Mouse (Mus musculus) Patski (cell line): Measurements from ENCODE around the gene Cadps2. TPM values are rescaled to one million over a fixed set of nuclear protein-coding genes. Genes with fewer than 3 reads are reported as not detected.

Source experiments
- ATAC-seq: fragments of 100-300 bp; one replicate; pipeline ENCODE4 v1.8.0; 2021
- CTCF ChIA-PET: fragments of 350-600 bp; sonication (Branson Sonifier 250); formaldehyde crosslinking; loops from one replicate; lab custom pipeline; 2022; ENCODE audit warnings: inconsistent platforms; lab: Charles Lee
- POLR2A ChIA-PET: fragments of 350-600 bp; sonication (Branson Sonifier 250); formaldehyde crosslinking; loops from one replicate; lab custom pipeline; 2022; ENCODE audit warnings: antibody characterized with exemption, inconsistent platforms; lab: Charles Lee
- DNase-seq: peaks from one replicate; pipeline ENCODE4 v3.0.0-alpha.2; 2011; ENCODE audit warnings: low read depth, low spot score
- H3K27me3 ChIP-seq: fragments of 371-371 bp; one replicate; pipeline ENCODE4 v1.5.1; 2021
- CTCF ChIP-seq: fragments of 100-300 bp; IDR thresholded peaks from one replicate; pipeline ENCODE4 v1.5.1; 2021
- in situ Hi-C: fragments of 300-500 bp; cut with MboI; formaldehyde crosslinking; loops from 3 replicates; pipeline ENCODE4 v1.11.1; 2018; ENCODE audit warnings: low pct_unique_long_range_greater_than_20kb, mixed read lengths
- polyA plus RNA-seq: library from polyadenylated mRNA; unstranded; gene quantifications from one replicate; pipeline ENCODE4 v1.2.3, GENCODE M21; 2021

Gene Cadps2
- polyA plus RNA-seq, 1 experiment from 2014 or later: 0.09 TPM

DNA sequence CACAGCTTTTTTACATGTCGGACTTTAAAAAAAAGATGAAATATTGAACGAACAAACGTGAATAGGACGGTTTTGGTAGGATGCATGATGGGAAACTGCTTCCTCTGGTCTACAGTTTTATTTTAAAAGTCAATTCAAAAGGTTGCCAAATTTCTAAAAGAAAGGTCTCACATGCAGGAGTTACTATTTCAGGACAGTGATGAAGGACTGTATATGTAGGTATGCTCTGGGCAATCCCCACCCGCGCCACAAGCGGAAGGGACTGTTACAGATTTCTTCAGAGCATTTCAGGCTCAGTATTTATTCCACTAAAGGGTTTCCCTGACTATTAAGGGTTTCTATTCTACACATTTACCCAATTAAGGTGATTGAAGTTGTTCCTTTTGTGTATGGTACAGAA is 1.6 kb downstream of the Cadps2 start:
- CTCF ChIA-PET: no interaction called here
- no peak for DNase-seq
- no peak for TF ChIP-seq CTCF
- no peak for ATAC-seq
- POLR2A ChIA-PET: no interaction called here
- H3K27me3 ChIP-seq: peaks cover 8% of the 10 kb centered on the region
- in situ Hi-C loops: no loop called here

DNA sequence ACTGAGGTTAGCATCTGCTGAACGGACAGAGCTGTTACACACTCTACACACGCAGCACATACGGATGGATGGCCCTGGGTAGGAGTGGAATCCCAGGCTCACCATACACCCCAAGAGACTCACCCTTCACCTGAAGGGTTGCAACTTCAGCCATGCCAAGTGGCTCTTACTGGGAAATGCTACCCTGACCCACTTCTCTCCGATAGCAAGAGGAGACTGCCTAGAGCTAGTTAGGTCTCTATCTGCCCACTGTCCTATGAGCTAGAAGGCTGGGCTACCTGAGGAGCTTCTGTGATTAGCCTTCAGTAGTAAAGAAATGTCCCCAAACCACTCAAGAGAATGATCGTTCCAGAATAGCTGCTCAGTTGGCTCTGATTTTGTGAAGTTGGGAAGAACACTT is 2.1 kb downstream of the Cadps2 start:
- peaks cover 8% of the 10 kb centered on the region for H3K27me3 ChIP-seq
- ChIA-PET POLR2A (no interaction called here), CTCF (no interaction called here)
- ATAC-seq: no peak
- in situ Hi-C loops: no loop called here
- TF ChIP-seq CTCF: no peak
- no peak for DNase-seq

DNA sequence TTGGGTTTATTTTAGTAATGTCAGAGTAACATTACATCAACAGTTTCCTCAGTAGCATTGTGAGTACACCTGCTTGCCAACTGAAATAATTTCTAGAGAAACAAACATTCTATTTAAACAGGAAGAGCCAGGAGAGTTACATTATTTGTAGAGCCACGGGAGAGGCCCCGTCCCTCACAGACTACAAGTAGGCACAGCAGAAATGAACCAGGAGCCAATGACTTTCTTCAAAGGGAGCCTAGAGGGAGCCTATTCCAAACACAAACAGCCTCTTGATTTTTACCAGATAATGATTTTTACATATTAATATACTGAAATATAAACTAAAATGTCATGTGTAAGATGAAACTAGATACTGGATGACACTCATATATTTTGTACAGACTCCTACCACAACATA is 2.5 kb downstream of the Cadps2 start:
- CTCF ChIA-PET: no interaction called here
- DNase-seq: no peak
- TF ChIP-seq CTCF: no peak
- POLR2A ChIA-PET: no interaction called here
- in situ Hi-C loops: no loop called here
- peaks cover 8% of the 10 kb centered on the region for H3K27me3 ChIP-seq
- no peak for ATAC-seq

DNA sequence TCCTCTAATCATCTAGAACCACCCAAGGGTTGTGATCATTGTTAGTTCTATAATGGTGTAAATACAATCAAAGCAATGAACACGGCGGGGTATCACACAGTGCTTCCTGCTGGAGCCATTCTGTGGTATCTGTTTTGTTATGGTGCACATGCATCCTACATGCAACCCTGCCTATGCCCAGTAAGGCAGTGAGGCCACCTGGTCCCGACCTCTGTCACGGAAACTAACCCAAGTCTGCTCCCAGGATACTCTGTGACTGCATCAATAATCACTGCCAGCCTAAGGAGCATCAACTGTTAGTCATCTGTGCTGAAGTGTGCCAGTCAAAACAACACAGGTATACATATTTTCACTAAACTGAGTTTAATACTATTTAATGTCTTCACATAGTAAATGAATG is 3.7 kb downstream of the Cadps2 start:
- no peak for TF ChIP-seq CTCF
- H3K27me3 ChIP-seq: peaks cover 8% of the 10 kb centered on the region
- no peak for DNase-seq
- ATAC-seq: no peak
- ChIA-PET CTCF (no interaction called here), POLR2A (no interaction called here)
- in situ Hi-C loops: no loop called here

DNA sequence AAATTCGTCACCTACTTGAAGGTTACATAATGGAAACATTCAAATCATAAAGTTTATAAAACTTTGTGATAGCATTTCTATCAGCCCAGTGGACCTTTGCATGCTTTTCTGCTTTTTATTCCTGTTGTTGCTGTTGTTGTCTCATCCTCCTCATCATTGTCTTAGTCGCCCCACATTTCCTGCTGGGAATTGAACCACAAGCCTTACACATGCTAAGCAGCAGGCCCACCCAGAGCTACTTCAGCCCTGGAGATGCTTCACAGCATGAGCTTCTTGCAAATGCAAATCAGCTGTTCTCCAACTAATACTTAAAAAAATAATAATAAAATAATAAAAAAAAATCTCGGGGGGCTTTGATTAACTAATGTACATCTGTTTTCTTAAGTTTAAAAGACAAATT is 8.5 kb downstream of the Cadps2 start:
- H3K27me3 ChIP-seq: no peaks in the 10 kb centered on the region
- DNase-seq: no peak
- in situ Hi-C loops: no loop called here
- CTCF ChIA-PET: no interaction called here
- POLR2A ChIA-PET: no interaction called here
- no peak for TF ChIP-seq CTCF
- ATAC-seq: no peak

DNA sequence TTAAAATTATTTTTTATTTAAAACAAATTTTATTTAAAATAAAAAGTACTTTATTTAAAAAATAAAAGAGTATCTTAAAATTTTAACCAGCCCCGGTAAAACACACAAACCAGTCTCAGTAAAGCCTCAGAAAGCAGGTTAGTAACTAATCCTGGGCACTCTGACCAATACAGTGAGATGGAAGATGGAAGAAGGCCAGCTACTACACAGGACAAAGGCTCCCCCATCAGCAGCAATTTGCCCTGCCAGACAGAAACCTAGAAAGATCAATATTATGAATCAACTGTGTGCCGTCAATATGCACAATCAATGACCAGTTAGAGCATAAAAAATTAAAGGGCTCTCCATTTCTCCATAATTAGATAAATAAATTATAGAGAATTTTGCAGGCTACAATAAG is 9.9 kb downstream of the Cadps2 start:
- POLR2A ChIA-PET: no interaction called here
- in situ Hi-C loops: no loop called here
- no peak for TF ChIP-seq CTCF
- DNase-seq (no peak), ATAC-seq (no peak)
- CTCF ChIA-PET: no interaction called here
- H3K27me3 ChIP-seq: no peaks in the 10 kb centered on the region

DNA sequence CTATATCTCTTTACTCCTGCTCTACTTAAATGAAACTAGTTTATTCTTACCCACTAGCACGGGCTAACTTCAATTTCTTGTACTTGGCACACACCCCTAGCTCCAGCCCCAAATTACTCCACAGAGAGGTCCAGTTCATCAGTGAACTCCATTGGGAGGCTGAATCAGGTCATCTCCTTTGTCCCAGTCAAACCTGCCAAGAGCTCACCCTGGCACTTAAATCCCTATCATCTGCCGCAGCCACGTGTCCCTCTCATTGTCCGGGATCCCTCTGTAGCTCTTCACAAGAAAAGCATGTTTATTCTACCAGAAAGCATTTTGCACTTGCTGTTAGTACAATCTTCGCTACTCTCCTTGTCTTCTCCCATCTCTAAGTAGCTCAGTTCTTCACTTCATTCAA is 17.4 kb downstream of the Cadps2 start:
- ATAC-seq (no peak), DNase-seq (no peak)
- in situ Hi-C loops: no loop called here
- ChIA-PET POLR2A (no interaction called here), CTCF (no interaction called here)
- no peaks in the 10 kb centered on the region for H3K27me3 ChIP-seq
- no peak for TF ChIP-seq CTCF

DNA sequence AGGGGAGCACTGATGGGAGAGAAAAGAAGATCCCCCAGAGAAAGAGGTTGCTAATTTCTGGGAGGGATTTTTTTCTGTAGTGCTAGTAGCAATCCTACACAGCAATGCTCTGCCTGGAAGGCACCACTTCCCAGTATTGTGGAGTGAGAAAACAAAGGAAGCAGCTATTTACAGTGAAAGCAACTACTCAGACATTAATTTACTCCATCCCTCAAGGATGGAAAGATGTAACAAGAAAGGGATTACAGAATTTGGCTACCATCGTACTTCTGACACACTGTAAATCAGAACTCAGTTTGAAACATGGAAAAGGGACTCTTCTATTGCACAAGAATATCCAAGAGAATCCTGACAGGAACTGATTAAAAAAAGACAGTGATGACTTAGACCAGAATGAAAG is 29.1 kb downstream of the Cadps2 start:
- no peaks in the 10 kb centered on the region for H3K27me3 ChIP-seq
- in situ Hi-C loops: no loop called here
- POLR2A ChIA-PET: no interaction called here
- no peak for TF ChIP-seq CTCF
- DNase-seq (no peak), ATAC-seq (no peak)
- CTCF ChIA-PET: no interaction called here

DNA sequence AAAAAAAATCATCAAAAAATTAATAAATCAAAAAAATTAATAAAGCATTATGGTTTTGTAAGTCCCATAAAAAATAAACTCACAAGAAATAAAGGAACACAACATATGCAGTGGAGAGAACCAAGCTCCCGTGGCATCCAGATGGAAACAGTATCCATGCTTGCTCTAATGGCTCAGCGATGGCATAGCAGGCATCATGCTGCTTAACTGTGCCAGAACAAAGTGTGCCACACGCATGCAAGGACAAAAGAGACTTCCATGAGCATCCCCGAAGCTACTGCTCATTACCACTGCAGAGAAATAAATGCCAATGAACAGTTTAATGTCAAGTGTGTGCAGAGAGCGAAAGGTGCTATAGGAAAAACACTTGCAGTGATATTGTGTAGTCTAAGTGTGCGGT is 29.9 kb downstream of the Cadps2 start:
- no peak for TF ChIP-seq CTCF
- no peaks in the 10 kb centered on the region for H3K27me3 ChIP-seq
- no peak for DNase-seq
- no peak for ATAC-seq
- ChIA-PET CTCF (no interaction called here), POLR2A (no interaction called here)
- in situ Hi-C loops: no loop called here

DNA sequence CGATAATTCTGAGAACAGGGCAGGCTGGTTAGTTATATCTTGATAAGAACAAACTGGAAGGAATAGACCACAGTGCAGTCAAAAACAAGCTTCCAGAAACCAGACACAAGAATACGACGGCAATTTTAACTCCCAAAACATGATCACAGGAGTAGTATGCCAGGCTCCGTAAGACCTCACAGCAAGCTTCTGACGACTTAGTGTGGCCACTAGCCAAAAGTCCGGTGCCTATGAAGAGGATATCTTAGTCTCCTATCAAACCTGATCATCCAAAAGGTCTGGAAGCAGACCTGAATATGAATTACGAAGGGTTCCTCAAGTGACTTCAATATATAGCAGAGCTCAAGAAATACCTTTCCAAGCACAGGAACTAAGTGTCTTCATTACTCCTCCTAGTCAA is 33.9 kb downstream of the Cadps2 start:
- ChIA-PET CTCF (no interaction called here), POLR2A (no interaction called here)
- in situ Hi-C loops: no loop called here
- H3K27me3 ChIP-seq: no peaks in the 10 kb centered on the region
- ATAC-seq (no peak), DNase-seq (no peak)
- TF ChIP-seq CTCF: no peak

DNA sequence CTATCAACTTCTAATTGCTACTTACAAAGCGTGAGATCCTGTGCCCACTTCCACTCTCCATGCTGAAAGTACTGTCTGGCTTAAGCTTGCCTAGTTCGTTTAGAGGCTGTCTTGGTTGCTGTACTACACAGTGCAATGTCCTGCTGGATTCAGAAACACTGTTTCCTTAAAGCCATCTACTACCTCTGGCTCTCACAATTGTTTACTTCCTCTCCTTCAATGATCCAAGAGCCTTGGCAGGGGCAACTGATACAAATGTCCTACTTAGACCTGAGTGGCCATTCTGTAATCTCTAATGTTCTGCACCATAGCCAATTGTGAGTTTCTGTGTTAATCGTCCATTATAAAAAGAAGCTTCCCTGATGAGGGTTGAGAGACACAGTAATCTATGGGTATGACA is 47.4 kb downstream of the Cadps2 start:
- CTCF ChIA-PET: no interaction called here
- ATAC-seq: no peak

DNA sequence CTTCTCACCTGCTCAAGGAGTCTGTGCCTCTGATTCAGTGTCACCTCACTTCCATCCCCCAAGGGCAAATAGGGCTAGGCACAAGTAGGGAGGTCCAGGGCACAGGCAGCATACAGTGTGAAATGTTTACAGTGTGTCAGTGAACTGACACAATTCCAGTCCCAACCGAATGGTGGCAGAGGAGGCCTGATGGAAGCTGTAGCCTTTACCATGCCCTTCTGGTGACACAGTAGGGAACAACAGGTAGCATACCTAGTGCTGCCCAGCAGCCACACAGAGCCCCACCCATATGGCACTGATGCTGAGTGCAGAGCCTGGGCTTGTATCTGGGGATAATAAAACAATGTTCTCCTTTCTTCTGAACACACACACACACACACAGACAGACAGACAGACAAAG is 61.6 kb downstream of the Cadps2 start:
- in situ Hi-C loops: no loop called here
- H3K27me3 ChIP-seq: no peaks in the 10 kb centered on the region
- POLR2A ChIA-PET: no interaction called here
- DNase-seq (no peak), ATAC-seq (no peak)
- CTCF ChIA-PET: no interaction called here
- no peak for TF ChIP-seq CTCF

More for the DNA sequence above, 47.4 kb downstream of the Cadps2 start:
- in situ Hi-C loops: no loop called here
- H3K27me3 ChIP-seq: no peaks in the 10 kb centered on the region
- POLR2A ChIA-PET: no interaction called here
- TF ChIP-seq CTCF: no peak
- DNase-seq: no peak
